ENCODE assay signal across 9 mouse cellular contexts in the genomic region with DNA sequence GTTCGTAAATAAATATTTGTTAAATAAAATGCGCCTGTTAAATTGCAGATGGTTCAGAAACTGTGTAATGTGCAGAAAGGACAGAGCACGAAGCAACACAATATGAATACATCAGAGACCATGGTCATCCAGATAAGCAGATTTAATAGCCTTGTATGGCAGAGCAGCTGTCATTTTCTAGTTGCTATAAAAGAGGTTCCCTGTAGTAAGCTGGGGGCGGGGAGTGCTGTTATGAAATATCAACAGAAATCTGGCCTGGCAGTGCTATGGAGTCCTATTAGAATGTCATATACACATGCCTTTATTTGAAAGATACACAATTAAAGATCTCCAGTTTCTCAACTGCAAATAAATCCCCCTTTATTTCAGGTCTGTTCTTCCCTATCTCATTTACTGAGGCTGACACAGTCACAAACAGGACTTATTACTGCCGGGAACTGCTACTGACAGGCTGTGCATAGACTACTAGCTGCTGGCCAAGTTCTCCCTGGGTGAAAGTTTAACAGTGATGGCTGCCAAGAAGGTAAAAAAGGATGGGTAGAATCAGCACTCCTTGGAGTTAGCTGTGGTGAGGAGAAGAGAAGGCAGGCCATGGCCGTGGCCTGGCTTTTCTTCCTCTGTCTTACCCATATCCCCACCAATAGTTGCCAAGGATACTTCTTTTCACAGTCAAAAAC.
DNase-seq lines count a peak whose midpoint lies in the region; ATAC-seq and TF ChIP-seq lines count a peak whose summit lies in the region.
"Had no signal": no experiment of that assay in that cellular context is flagged by ENCODE, and none has a peak within 500 bp of the region (broad histone marks: within the 10 kb centered on the region; RNA-seq: fewer than 3 reads in every experiment).

No protein-coding gene starts in this region.

- no peak overlapping the region for H3K4me2 ChIP-seq in kidney, postnatal 0 days (ENCODE audit: low read length)

- H3K36me3 ChIP-seq in kidney, postnatal 0 days (ENCODE audit: insufficient read depth, low read length) = no peaks in the 10 kb centered on the region

- H3K9ac ChIP-seq in kidney, postnatal 0 days (ENCODE audit: low read depth, low read length) = no peak overlapping the region

- H3K27ac ChIP-seq in kidney, postnatal 0 days = no peak overlapping the region

- no peaks in the 10 kb centered on the region for H3K9me3 ChIP-seq in kidney, postnatal 0 days (replicated peaks; ENCODE audit: low read length)
- H3K9me3 ChIP-seq: megakaryocyte, embryonic 14.5 days had no signal

- 75% methylated on average over 6 of the region's 6 CpGs for WGBS in kidney, postnatal 0 days

- no peak overlapping the region for H3K4me3 ChIP-seq in kidney, postnatal 0 days (replicated peaks; ENCODE audit: low read depth, low read length)
- H3K4me3 ChIP-seq: megakaryocyte, embryonic 14.5 days had no signal

- DNase-seq in frontal cortex, postnatal 25 days (ENCODE audit: low spot score in 2 of 2) = no peak
- peak; percentile 19 for DNase-seq in kidney, postnatal 0 days (ENCODE audit: low spot score)
- no peak for DNase-seq in kidney, adult 18-20 months
- DNase-seq in urinary bladder, postnatal 14 days (ENCODE audit: low spot score) = peak; percentile 8
- no peak for DNase-seq in urinary bladder, postnatal 4 days (ENCODE audit: low spot score in 2 of 2)
- peak; percentile 2 for DNase-seq in skeletal muscle tissue, adult 2 months (ENCODE audit: low read depth, low spot score)
- DNase-seq in spleen, postnatal 14 days (ENCODE audit: low spot score in 2 of 2) = no peak

- H3K27me3 ChIP-seq in kidney, postnatal 0 days (ENCODE audit: insufficient read depth, low read length) = no peaks in the 10 kb centered on the region
- H3K27me3 ChIP-seq: megakaryocyte, embryonic 14.5 days had no signal

- ATAC-seq in frontal cortex, adult (ENCODE audit: low TSS enrichment) = peak; percentile 57; the same call in 1 of the 2 replicates
- ATAC-seq in kidney, postnatal 0 days (replicated peaks; ENCODE audit: low FRiP score, low read depth) = no peak

- no peak for TF ChIP-seq CTCF in kidney, postnatal 0 days (IDR thresholded peaks at IDR 0.05; ENCODE audit: low read depth)

- H3K4me1 ChIP-seq in kidney, postnatal 0 days (replicated peaks; ENCODE audit: insufficient read depth, low read length) = no peaks in the 10 kb centered on the region
- H3K4me1 ChIP-seq: megakaryocyte, embryonic 14.5 days had no signal

Comparison
In these comparisons a context has a peak if more than half of its experiments do, and no peak if none do; other contexts are left out.
1. DNase-seq: peak in kidney, postnatal 0 days (single experiment), urinary bladder, postnatal 14 days (single experiment) and skeletal muscle tissue, adult 2 months (single experiment); none in frontal cortex, postnatal 25 days (0 of 2), kidney, adult 18-20 months (single experiment), urinary bladder, postnatal 4 days (0 of 2) and spleen, postnatal 14 days (0 of 2).